Mouse (Mus musculus) kidney, adult 18-20 months (tissue): Measurements from ENCODE around the gene Mettl6.

Experiments used
- DNase-seq: peaks from one replicate; pipeline ENCODE4 v3.0.0; 2021

Gene Mettl6

DNA sequence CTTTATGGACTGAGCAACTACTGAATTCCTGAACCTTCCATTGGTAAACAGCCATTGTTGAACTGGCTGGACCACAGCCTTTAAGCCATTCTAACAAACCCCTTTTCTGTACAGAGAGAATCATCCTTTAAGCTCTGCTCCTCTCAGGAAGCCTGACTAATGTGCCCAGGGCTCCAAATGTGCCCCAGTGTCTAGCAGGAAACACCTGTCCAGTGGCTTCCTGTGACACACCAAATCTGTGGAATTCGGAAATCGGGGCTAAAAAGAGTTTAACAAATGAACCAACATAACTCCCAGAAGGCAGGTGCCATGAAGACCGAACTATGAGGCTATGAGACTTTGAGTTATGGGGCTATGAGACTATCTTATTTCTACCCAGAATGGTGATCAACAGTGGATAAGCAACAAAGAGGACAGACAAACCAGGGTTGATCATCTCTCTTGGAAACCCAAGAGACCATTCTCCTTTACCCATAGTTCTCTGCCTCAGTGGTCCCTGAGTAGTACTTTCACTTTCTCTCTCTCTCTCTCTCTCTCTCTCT lies 63.0 kb downstream of the Mettl6 start:
- peak; percentile 45 for DNase-seq

DNA sequence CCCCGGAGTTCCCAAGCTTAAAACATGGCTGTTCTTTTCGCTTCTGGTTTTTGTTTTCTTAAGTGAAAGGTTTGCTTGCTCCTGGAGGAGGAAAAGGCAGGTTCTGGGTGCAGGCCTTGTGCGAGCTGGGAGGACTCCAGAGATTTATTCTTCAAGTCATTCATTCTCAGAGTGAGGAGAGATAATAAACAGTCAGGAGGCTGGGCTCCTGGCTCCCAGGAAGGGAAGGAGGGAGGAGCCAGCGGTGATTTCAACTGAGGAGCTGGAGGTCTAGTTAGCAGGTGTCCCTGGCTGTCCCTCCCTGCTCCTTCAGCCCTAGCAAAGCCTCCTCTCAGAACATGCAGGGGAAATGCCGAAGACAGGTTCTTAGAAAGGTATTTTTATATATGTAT lies 65.8 kb downstream of the Mettl6 start:
- DNase-seq = no peak

DNA sequence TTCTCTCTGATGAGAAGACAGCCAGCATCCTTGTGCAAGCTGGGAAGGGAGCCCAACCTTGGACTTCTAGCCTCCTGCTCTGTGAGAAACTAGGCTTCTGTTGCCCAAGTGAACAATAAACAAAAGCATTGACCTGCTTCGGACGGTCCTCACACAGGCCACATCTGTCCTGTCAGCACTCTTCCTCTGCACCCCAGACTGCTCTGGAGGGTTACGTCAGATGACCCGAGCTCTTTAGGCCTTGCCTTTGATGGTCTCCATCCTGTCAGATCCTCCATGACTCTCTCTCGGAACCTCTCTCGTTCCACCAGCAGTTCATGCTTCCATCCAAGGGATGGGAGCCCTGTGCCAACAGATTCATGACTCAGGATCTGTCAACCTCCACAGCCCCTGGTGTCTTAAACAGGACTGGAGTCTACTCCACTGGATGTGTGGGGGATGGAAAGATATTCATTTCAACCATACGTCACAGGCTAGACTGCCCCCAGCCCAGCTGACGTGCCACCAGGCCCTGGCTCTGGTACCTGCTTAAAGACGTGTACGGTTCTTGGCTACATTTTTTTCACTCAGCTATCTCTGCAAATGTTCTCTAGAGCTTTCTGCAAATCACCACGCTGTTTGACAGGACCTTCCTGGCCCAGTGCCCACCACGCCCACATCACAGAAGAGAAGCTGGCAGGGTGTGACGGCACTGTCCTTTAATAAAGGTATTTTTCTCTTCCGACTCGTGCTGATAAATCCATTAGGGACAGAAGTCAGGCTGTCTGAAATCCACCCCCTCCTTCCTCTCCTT lies 66.4 kb downstream of the Mettl6 start:
- DNase-seq = peak; percentile 86
